Mouse (Mus musculus): ENCODE results near the gene Spata20.

The Spata20 gene

DNA sequence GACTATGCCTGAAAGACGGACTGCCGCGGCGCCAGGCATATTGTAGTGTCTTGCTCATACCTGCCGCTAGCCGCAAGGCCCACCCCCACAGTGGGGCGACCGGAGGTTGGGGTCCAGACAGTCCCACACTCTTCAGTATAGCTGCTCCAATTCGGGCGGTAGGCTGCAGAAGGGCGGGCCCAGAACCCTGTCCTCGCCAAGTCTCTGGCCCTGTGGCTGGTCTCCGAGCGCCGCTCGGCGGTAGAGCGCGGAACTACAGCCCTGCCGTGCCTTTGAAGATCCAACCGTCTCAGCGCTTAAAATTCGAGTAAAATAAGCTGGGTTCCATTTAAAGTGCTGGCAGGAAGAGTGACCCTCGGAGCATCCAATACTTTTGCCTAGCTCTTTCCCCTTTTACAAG is at the start of gene Spata20:
Gene Spata20, minus strand, starts transcription at position 179 of the 400 bp plus-strand sequence.
- peak; percentile 84 for DNase-seq

DNA sequence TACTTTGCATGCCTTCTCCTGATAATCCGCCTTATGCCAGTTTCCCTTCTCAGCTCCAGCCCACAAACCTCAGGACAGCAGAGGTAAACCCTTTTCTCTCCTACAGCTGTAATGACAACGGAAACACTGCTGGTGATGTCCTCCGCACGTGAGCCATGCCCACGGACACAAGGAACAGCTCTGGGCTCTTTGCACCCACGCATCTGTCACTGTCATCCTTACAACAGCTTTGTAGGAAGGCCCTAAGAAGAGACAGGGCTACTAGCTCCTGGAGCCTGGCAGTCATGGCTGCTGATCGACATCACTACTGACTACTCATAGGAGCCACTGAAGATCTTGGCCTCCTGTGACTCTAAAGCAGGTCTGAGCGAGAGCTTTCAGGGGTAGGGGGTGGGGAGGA is 47.2 kb upstream of the Spata20 start:
- DNase-seq, result no peak

DNA sequence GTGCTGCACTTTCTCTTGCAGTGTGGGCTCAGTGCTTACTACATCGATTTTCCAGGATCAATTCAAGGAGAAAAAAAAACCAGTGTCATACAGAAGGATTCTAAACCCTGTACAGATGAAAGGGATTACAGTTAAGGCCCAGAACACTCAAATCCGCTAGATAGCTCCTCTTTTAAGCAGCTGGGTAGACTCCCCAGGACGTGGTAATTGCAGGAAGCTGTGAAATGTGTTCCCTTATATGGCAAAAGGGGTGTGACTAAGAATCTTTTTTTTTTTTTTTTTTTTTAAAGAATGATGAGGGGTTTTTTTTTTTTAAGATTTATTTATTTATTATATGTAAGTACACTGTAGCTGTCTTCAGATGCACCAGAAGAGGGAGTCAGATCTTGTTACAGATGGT is 42.9 kb upstream of the Spata20 start:
- no peak for DNase-seq

GRCm38 (mm10) chr11:94526171-94526879 is 40.3 kb upstream of the Spata20 start:
- no peak for DNase-seq

DNA sequence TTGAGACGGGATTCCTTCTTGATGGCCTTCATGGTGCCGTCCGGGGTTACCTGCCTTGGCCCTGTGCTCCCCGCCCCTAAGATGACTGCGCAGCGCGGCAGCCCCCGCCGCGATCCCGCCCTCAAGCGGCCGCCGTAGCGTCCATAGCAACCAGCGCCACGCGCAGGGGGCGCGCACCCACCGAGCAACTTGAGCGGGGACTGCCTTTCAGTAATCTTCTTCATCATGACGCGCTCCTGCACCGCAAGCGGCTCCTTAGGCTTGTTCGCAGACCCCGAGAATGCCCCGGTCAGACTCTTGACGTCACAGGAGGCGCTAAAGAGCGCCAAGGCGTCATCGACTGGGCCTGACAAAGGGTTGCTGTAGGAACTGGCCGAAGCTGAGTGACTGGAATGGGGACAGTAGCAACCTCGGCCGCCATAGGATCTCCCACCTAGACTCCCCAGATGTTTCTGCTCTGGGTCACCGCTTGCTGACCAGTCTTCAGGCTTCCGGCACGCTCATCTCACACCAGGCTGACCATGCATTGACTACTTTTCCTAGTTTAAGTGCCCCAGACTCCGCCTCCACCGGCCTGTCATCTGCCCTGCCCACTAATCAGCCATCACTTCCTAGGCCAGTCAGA is 35.4 kb upstream of the Spata20 start, which contains the start of gene Mycbpap:
Gene Mycbpap, minus strand, starts transcription at position 524 of the 625 bp plus-strand sequence.
- DNase-seq, result peak; percentile 65

DNA sequence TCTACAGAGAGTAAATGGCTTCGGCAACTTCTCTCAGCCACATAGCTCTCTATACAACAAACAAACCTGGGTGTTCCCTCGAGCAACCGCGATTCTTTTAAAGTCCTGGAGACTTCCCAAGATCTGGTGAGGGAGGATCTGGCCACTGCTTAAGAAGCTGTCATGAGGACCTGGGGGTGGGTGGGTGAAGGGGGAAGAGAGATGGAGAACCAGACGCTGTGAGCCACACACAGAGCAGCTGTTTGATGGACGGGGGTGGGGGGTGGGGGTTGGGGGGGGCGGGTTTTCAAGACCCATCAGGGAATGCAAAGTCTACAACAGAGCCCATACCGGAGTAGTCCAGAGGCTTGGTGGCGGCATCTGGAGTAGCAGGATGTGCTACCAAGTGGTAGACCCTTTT is 27.5 kb upstream of the Spata20 start:
- DNase-seq, result no peak

GRCm38 (mm10) chr11:94508976-94509375 is 23.0 kb upstream of the Spata20 start:
- no peak for DNase-seq

DNA sequence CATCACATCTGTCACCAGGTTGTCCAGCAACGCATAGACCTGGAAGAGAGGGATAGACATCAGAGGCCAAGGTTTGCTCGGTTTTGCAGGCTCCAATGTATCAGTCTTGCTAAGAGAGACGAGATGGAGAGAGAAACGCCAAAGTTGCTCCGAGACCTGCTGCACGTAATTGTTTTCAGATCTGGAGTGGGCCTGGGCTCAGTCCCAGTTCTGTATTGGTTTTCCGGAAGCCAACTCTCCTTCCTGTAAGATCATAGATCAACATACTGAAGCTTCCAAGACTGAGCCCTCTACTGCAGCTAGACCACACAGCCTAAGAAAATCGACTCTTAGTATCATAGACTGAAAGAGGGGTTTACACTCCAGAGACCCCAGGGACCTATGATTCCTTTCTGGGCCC is 15.5 kb upstream of the Spata20 start:
- DNase-seq, result no peak

- DNase-seq, result no peak
These were observed 14.4 kb upstream of the Spata20 start for GRCm38 (mm10) chr11:94500362-94500761.

DNA sequence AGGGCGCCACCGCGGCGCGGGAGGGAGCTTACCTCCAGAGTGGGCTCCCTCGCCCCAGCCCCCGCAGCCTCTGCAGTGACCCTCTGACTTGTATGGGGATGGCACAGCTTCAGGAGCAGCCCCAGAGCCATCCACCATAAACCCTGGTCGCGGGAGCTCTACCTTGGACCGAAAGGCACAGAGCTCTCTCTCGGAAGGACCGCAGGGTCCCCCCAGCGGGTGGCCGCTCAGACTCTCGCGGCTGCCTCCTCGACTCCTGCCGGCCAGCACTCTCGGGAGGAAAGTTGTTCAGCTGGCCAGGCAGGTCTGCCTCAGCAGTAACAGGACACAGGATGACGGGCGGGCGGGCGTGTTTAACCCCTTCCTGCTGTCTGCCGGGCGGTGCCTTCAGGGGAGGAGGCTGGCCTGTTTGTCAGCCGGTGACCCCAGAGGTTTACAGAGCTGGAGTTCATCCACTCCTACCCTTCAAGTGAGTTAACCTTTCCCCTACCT is 13.7 kb upstream of the Spata20 start, which contains the start of gene Epn3:
Gene Epn3, minus strand, starts transcription at position 314 of the 492 bp plus-strand sequence.
- DNase-seq, result no peak

GRCm38 (mm10) chr11:94499035-94499434 is 13.1 kb upstream of the Spata20 start:
- no peak for DNase-seq

DNA sequence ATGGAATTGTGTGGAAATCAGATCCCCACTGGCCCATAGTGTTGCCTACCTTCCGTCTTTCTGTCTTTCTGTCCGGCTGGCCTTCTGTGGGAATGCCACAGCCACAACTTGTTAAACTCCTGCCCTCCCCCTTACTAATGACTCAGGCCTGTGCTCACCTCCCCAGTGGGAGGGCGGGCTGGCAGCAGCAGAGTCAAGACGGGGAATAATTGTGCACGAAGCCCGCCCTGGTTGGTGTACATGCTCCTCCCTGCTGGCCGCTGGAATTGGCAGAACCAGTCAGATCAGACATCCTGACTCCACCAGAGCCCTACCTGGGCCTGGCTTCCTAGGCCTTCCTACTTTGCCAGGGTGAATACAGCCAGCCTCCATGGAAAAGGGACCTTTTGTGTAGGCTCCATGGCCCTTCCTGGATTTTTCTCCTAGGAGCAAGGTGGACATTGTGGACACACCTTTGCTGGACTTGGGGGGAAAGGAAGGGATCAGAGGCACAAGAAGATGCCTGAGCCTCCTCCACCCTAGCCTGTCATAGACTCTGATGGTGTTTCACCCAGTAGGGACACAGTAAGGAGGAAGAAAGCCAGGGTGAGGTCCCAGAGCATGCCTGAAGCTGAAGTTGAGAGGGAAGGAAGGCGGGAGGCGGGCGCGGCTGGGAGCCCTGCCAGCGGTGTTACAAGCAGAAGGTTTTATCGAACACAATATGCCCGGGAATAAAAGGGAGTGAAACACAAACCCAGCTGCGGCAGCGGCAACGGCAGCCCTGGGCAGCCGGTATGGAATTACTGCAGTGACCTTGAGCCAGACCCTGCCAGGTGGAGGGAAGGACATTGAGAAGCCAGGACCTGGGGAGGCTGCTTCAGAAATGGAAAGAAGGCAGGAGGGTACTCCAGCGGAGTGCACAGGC is 12.4 kb upstream of the Spata20 start:
- DNase-seq, result peak; percentile 51

GRCm38 (mm10) chr11:94495415-94495814 is 9.4 kb upstream of the Spata20 start:
- DNase-seq, result no peak

GRCm38 (mm10) chr11:94491749-94492099 is 5.7 kb upstream of the Spata20 start:
- DNase-seq, result no peak

GRCm38 (mm10) chr11:94491035-94491748 is 5.2 kb upstream of the Spata20 start:
- DNase-seq, result no peak

- DNase-seq, result no peak
These were observed 3.8 kb upstream of the Spata20 start for GRCm38 (mm10) chr11:94489745-94490144.

DNA sequence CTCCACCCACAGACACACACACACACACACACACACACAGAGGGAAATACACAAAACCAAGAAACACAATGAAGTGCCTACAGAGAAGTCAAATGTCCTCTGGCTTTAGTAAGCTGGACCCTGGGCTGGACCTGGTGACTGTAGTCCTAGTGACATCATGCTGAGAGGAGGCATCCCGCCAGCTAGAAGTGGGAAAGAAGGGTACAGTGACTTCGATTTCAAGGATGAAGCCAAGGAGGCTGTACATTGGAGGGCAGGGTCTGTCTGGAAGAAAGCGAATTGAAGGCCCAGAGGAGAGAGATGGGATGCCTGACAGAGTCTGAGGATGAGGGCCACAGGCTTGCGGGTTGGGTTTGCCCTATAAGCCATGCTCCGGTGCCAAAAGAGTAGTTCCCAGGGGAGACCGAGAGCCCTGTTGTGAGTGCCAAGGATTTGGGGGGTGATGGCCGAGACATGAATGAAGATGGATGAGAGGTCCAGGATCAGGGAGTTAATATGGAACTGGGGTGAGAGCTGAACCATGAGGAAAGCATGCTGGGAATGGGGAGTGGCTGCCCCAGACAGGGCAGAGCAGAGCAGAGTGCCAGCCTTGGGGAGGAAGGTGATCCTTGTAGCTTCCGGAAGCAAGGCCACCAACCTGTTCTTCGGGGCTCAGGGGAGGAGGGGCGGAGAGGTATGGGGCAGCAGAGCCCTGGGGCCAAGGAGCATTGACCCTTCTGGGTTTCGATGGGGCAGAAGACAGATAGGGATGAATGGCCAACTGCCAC is 3.0 kb upstream of the Spata20 start:
- no peak for DNase-seq

DNA sequence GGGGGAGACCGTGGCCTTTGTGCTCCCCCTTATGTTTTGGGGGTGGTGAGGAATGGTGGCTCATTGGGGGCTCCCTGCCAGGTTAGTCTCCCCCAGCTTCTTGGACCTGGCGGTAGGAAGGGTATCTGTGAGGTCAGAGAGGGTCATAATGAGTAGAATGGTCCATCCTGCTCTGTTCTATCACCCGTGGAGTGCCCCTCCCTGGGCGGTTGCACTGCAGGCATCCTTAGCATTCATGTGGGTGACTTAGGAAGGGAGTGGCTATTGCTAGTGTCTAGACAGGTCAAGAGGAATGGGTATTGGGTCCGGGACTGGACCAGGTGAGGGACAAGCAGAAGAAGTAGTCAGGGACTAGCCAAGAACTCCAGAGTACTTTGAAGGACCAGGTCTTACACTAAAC is 756 bp downstream of the Spata20 start:
- DNase-seq, result no peak

GRCm38 (mm10) chr11:94484636-94485035 is 1.3 kb downstream of the Spata20 start:
- DNase-seq, result no peak

- DNase-seq, result no peak
These were observed 2.1 kb downstream of the Spata20 start for GRCm38 (mm10) chr11:94483921-94484320.

DNA sequence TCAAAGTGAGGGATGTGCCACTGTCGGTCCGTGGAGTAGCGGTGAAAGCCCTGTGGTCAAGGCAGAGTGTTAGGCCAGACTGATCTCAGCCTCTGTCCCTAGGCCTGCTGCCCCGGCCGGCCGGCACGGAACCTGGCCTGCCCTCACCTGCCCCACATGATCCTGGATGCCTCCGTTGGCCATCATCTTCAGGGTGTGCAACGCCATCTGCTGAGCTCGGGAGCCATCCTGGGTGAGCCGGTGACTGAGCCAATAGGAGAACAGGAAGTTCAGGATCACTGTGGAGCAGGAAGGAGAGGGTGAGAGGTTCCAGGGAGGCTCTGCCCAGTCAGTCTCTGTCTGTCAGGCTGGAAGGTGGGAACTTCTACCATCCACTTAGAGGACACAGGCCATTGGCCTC is 2.5 kb downstream of the Spata20 start:
- no peak for DNase-seq

DNA sequence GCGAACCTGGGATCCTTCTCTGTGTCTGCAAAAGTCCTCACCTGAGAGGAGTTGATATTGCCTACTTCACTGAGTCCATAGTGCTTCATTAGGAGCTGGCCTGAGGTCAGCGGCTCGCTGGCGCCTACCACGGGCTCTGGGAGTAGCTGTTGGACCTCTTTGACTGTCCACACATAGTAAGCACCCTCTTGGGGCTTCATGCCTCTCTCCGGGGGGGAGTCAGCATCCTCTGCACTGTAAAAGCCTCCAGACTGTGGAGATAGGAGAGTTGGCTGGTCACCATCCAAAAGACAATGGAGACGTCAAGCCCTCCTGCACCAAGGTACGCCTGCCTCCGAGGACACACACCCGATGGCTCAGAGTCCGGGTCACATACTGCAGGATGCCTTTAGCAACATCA is 3.2 kb downstream of the Spata20 start:
- DNase-seq, result no peak
